Mouse (Mus musculus): Measurements from ENCODE around the gene Tubal3. TPM values are rescaled to one million over a fixed set of nuclear protein-coding genes. Genes with fewer than 3 reads are reported as not detected.
A peak's percentile ranks its signal among the peaks of the same experiment; 100 is the strongest.
"Not testable (repeated sequence)": the region's sequence is repeated elsewhere in the genome, so short reads cannot be mapped to it uniquely, and the experiment has no call there.

Gene Tubal3
- polyA plus RNA-seq, 1 experiment = not detected

GRCm38 (mm10) chr13:3894549-3894948 is 23.5 kb upstream of the Tubal3 start:
- WGBS = 97% methylated on average over 8 of the region's 8 CpGs
- TF ChIP-seq CTCF (IDR thresholded peaks at IDR 0.05; ENCODE audit: borderline replicate concordance, control insufficient read depth, extremely low read depth, insufficient read depth, low read length, poor library complexity) (no peak), POLR2A (IDR thresholded peaks at IDR 0.05; ENCODE audit: control insufficient read depth, extremely low read depth, insufficient read depth, low read length, poor library complexity) (no peak)
- no peaks in the 10 kb centered on the region for H3K27me3 ChIP-seq (ENCODE audit: control insufficient read depth, insufficient read depth, low read length)
- no peak overlapping the region for H3K27ac ChIP-seq (ENCODE audit: control insufficient read depth, insufficient read depth, low read length)
- DNase-seq = no peak
- no peaks in the 10 kb centered on the region for H3K36me3 ChIP-seq (ENCODE audit: control insufficient read depth, insufficient read depth, low read length)
- H3K4me1 ChIP-seq (replicated peaks; ENCODE audit: control insufficient read depth, insufficient read depth, low read length) = no peaks in the 10 kb centered on the region
- H3K4me3 ChIP-seq (ENCODE audit: control insufficient read depth, insufficient read depth, low read length) = no peak overlapping the region

GRCm38 (mm10) chr13:3895397-3895980 is 22.6 kb upstream of the Tubal3 start:
- H3K27me3 ChIP-seq (ENCODE audit: control insufficient read depth, insufficient read depth, low read length) = no peaks in the 10 kb centered on the region
- H3K36me3 ChIP-seq (ENCODE audit: control insufficient read depth, insufficient read depth, low read length) = no peaks in the 10 kb centered on the region
- no peak for DNase-seq
- TF ChIP-seq POLR2A (IDR thresholded peaks at IDR 0.05; ENCODE audit: control insufficient read depth, extremely low read depth, insufficient read depth, low read length, poor library complexity) (no peak), CTCF (IDR thresholded peaks at IDR 0.05; ENCODE audit: borderline replicate concordance, control insufficient read depth, extremely low read depth, insufficient read depth, low read length, poor library complexity) (no peak)
- WGBS = 98% methylated on average over 8 of the region's 8 CpGs
- no peak overlapping the region for H3K4me3 ChIP-seq (ENCODE audit: control insufficient read depth, insufficient read depth, low read length)
- no peak overlapping the region for H3K27ac ChIP-seq (ENCODE audit: control insufficient read depth, insufficient read depth, low read length)
- no peaks in the 10 kb centered on the region for H3K4me1 ChIP-seq (replicated peaks; ENCODE audit: control insufficient read depth, insufficient read depth, low read length)

GRCm38 (mm10) chr13:3896032-3896431 is 22.0 kb upstream of the Tubal3 start:
- Histone ChIP-seq H3K4me3 (ENCODE audit: control insufficient read depth, insufficient read depth, low read length) (no peak overlapping the region), H3K27ac (ENCODE audit: control insufficient read depth, insufficient read depth, low read length) (no peak overlapping the region), H3K36me3 (ENCODE audit: control insufficient read depth, insufficient read depth, low read length) (no peaks in the 10 kb centered on the region), H3K27me3 (ENCODE audit: control insufficient read depth, insufficient read depth, low read length) (no peaks in the 10 kb centered on the region), H3K4me1 (replicated peaks; ENCODE audit: control insufficient read depth, insufficient read depth, low read length) (no peaks in the 10 kb centered on the region)
- WGBS = 86% methylated on average over 6 of the region's 6 CpGs
- no peak for DNase-seq
- TF ChIP-seq POLR2A (IDR thresholded peaks at IDR 0.05; ENCODE audit: control insufficient read depth, extremely low read depth, insufficient read depth, low read length, poor library complexity) = no peak
- TF ChIP-seq CTCF (IDR thresholded peaks at IDR 0.05; ENCODE audit: borderline replicate concordance, control insufficient read depth, extremely low read depth, insufficient read depth, low read length, poor library complexity) = no peak

GRCm38 (mm10) chr13:3896913-3897312 is 21.2 kb upstream of the Tubal3 start:
- Histone ChIP-seq H3K4me3 (ENCODE audit: control insufficient read depth, insufficient read depth, low read length) (no peak overlapping the region), H3K27ac (ENCODE audit: control insufficient read depth, insufficient read depth, low read length) (no peak overlapping the region), H3K27me3 (ENCODE audit: control insufficient read depth, insufficient read depth, low read length) (no peaks in the 10 kb centered on the region), H3K4me1 (replicated peaks; ENCODE audit: control insufficient read depth, insufficient read depth, low read length) (no peaks in the 10 kb centered on the region), H3K36me3 (ENCODE audit: control insufficient read depth, insufficient read depth, low read length) (no peaks in the 10 kb centered on the region)
- peak; percentile 75 for DNase-seq
- WGBS = 27% methylated on average over 5 of the region's 5 CpGs
- TF ChIP-seq POLR2A (IDR thresholded peaks at IDR 0.05; ENCODE audit: control insufficient read depth, extremely low read depth, insufficient read depth, low read length, poor library complexity) (no peak), CTCF (IDR thresholded peaks at IDR 0.05; ENCODE audit: borderline replicate concordance, control insufficient read depth, extremely low read depth, insufficient read depth, low read length, poor library complexity) (no peak)

GRCm38 (mm10) chr13:3898202-3898601 is 19.9 kb upstream of the Tubal3 start:
- H3K36me3 ChIP-seq (ENCODE audit: control insufficient read depth, insufficient read depth, low read length); H3K27ac ChIP-seq (ENCODE audit: control insufficient read depth, insufficient read depth, low read length); H3K27me3 ChIP-seq (ENCODE audit: control insufficient read depth, insufficient read depth, low read length); DNase-seq; H3K4me1 ChIP-seq (replicated peaks; ENCODE audit: control insufficient read depth, insufficient read depth, low read length); H3K4me3 ChIP-seq (ENCODE audit: control insufficient read depth, insufficient read depth, low read length): not testable (repeated sequence)
- WGBS = 98% methylated on average over 5 of the region's 5 CpGs

- H3K36me3 ChIP-seq (ENCODE audit: control insufficient read depth, insufficient read depth, low read length) = 0 out of 2 replicates have a peak, but pooled peaks cover 4% of the 10 kb centered on the region
- no peaks in the 10 kb centered on the region for H3K4me1 ChIP-seq (replicated peaks; ENCODE audit: control insufficient read depth, insufficient read depth, low read length)
- TF ChIP-seq POLR2A (IDR thresholded peaks at IDR 0.05; ENCODE audit: control insufficient read depth, extremely low read depth, insufficient read depth, low read length, poor library complexity) (no peak), CTCF (IDR thresholded peaks at IDR 0.05; ENCODE audit: borderline replicate concordance, control insufficient read depth, extremely low read depth, insufficient read depth, low read length, poor library complexity) (no peak)
- no peak overlapping the region for H3K27ac ChIP-seq (ENCODE audit: control insufficient read depth, insufficient read depth, low read length)
- DNase-seq = no peak
- no peak overlapping the region for H3K4me3 ChIP-seq (ENCODE audit: control insufficient read depth, insufficient read depth, low read length)
- no peaks in the 10 kb centered on the region for H3K27me3 ChIP-seq (ENCODE audit: control insufficient read depth, insufficient read depth, low read length)
- 97% methylated on average over 9 of the region's 9 CpGs for WGBS
Measured at GRCm38 (mm10) chr13:3899301-3899700, 18.8 kb upstream of the Tubal3 start.

GRCm38 (mm10) chr13:3907151-3907696 is 10.8 kb upstream of the Tubal3 start:
- H3K27ac ChIP-seq (ENCODE audit: control insufficient read depth, insufficient read depth, low read length) = no peak overlapping the region
- no peaks in the 10 kb centered on the region for H3K27me3 ChIP-seq (ENCODE audit: control insufficient read depth, insufficient read depth, low read length)
- H3K4me1 ChIP-seq (replicated peaks; ENCODE audit: control insufficient read depth, insufficient read depth, low read length) = no peaks in the 10 kb centered on the region
- DNase-seq = no peak
- WGBS = 91% methylated on average over 6 of the region's 6 CpGs
- H3K36me3 ChIP-seq (ENCODE audit: control insufficient read depth, insufficient read depth, low read length) = peaks cover 4% of the 10 kb centered on the region; the same call in 1 of the 2 replicates
- H3K4me3 ChIP-seq (ENCODE audit: control insufficient read depth, insufficient read depth, low read length) = no peak overlapping the region
- no peak for TF ChIP-seq CTCF (IDR thresholded peaks at IDR 0.05; ENCODE audit: borderline replicate concordance, control insufficient read depth, extremely low read depth, insufficient read depth, low read length, poor library complexity)
- no peak for TF ChIP-seq POLR2A (IDR thresholded peaks at IDR 0.05; ENCODE audit: control insufficient read depth, extremely low read depth, insufficient read depth, low read length, poor library complexity)
